Mouse (Mus musculus): ENCODE results near the gene Pm20d1. TPM values are rescaled to one million over a fixed set of nuclear protein-coding genes. Genes with fewer than 3 reads are reported as not detected.

Pm20d1 gene
- polyA plus RNA-seq, 1 experiment = not detected

GRCm38 (mm10) chr1:131813731-131814130 lies 16.6 kb downstream of the Pm20d1 start:
- TF ChIP-seq GATA1 (IDR thresholded peaks at IDR 0.05; ENCODE audit: low read length) = no peak

GRCm38 (mm10) chr1:131814191-131814590 lies 17.0 kb downstream of the Pm20d1 start:
- no peak for TF ChIP-seq GATA1 (IDR thresholded peaks at IDR 0.05; ENCODE audit: low read length)

- no peak for TF ChIP-seq GATA1 (IDR thresholded peaks at IDR 0.05; ENCODE audit: low read length)
Measured at GRCm38 (mm10) chr1:131816886-131817285, 19.7 kb downstream of the Pm20d1 start.

GRCm38 (mm10) chr1:131820887-131821328 lies 23.7 kb downstream of the Pm20d1 start:
- no peak for TF ChIP-seq GATA1 (IDR thresholded peaks at IDR 0.05; ENCODE audit: low read length)

- TF ChIP-seq GATA1 (IDR thresholded peaks at IDR 0.05; ENCODE audit: low read length) = no peak
Measured at GRCm38 (mm10) chr1:131822292-131822691, 25.1 kb downstream of the Pm20d1 start.

- TF ChIP-seq GATA1 (IDR thresholded peaks at IDR 0.05; ENCODE audit: low read length) = no peak
Measured at GRCm38 (mm10) chr1:131822856-131823492, 25.8 kb downstream of the Pm20d1 start.

- TF ChIP-seq GATA1 (IDR thresholded peaks at IDR 0.05; ENCODE audit: low read length) = no peak
Measured at GRCm38 (mm10) chr1:131823563-131823962, 26.4 kb downstream of the Pm20d1 start.

- TF ChIP-seq GATA1 (IDR thresholded peaks at IDR 0.05; ENCODE audit: low read length) = no peak
Measured at GRCm38 (mm10) chr1:131824528-131825181, 27.5 kb downstream of the Pm20d1 start.

- TF ChIP-seq GATA1 (IDR thresholded peaks at IDR 0.05; ENCODE audit: low read length) = no peak
Measured at GRCm38 (mm10) chr1:131827207-131827786, 30.1 kb downstream of the Pm20d1 start, which contains the start of gene Slc41a1. Gene Slc41a1, plus strand, starts transcription at chr1:131827493.

- no peak for TF ChIP-seq GATA1 (IDR thresholded peaks at IDR 0.05; ENCODE audit: low read length)
Measured at GRCm38 (mm10) chr1:131827787-131828258, 30.6 kb downstream of the Pm20d1 start.

GRCm38 (mm10) chr1:131828297-131829126 lies 31.3 kb downstream of the Pm20d1 start:
- TF ChIP-seq GATA1 (IDR thresholded peaks at IDR 0.05; ENCODE audit: low read length) = no peak

- no peak for TF ChIP-seq GATA1 (IDR thresholded peaks at IDR 0.05; ENCODE audit: low read length)
Measured at GRCm38 (mm10) chr1:131829279-131829678, 32.1 kb downstream of the Pm20d1 start.

GRCm38 (mm10) chr1:131830561-131830960 lies 33.4 kb downstream of the Pm20d1 start:
- TF ChIP-seq GATA1 (IDR thresholded peaks at IDR 0.05; ENCODE audit: low read length) = no peak

GRCm38 (mm10) chr1:131830971-131831641 lies 33.9 kb downstream of the Pm20d1 start:
- no peak for TF ChIP-seq GATA1 (IDR thresholded peaks at IDR 0.05; ENCODE audit: low read length)

- no peak for TF ChIP-seq GATA1 (IDR thresholded peaks at IDR 0.05; ENCODE audit: low read length)
Measured at GRCm38 (mm10) chr1:131837035-131837434, 39.9 kb downstream of the Pm20d1 start.
